Mouse (Mus musculus): ENCODE data around the gene Wdr38. TPM values are rescaled to one million over a fixed set of nuclear protein-coding genes. Genes with fewer than 3 reads are reported as not detected.

Gene Wdr38
- polyA plus RNA-seq, 1 experiment from 2014 or later: 2.1 TPM

- Histone ChIP-seq H3K4me1 (peaks cover 40% of the 10 kb centered on the region), H3K9ac (no peak overlapping the region), H3K36me3 (peaks cover 44% of the 10 kb centered on the region), H3K4me3 (replicated peaks) (no peak overlapping the region), H3K27me3 (peaks cover 4% of the 10 kb centered on the region; the same call in 1 of the 2 replicates), H3K27ac (0 out of 2 replicates have a peak overlapping the region, but pooled peaks have one; percentile 4), H3K4me2 (no peak overlapping the region), H3K9me3 (replicated peaks) (no peaks in the 10 kb centered on the region)
- no peak for ATAC-seq (replicated peaks; ENCODE audit: low FRiP score)
- WGBS: 69% methylated on average over 8 of the region's 8 CpGs
Observed at GRCm38 (mm10) chr2:38999910-39000586, 2.8 kb downstream of the Wdr38 start.

GRCm38 (mm10) chr2:39000587-39000919 lies 3.3 kb downstream of the Wdr38 start:
- Histone ChIP-seq H3K9me3 (replicated peaks) (no peaks in the 10 kb centered on the region), H3K9ac (no peak overlapping the region), H3K36me3 (peaks cover 44% of the 10 kb centered on the region), H3K4me3 (replicated peaks) (no peak overlapping the region), H3K27ac (no peak overlapping the region), H3K4me2 (no peak overlapping the region), H3K27me3 (peaks cover 4% of the 10 kb centered on the region; the same call in 1 of the 2 replicates), H3K4me1 (peaks cover 40% of the 10 kb centered on the region)
- 81% methylated on average over 4 of the region's 4 CpGs for WGBS
- no peak for ATAC-seq (replicated peaks; ENCODE audit: low FRiP score)

GRCm38 (mm10) chr2:39001866-39002265 lies 4.6 kb downstream of the Wdr38 start:
- Histone ChIP-seq H3K9me3 (replicated peaks) (no peaks in the 10 kb centered on the region), H3K9ac (no peak overlapping the region), H3K27me3 (peaks cover 4% of the 10 kb centered on the region; the same call in 1 of the 2 replicates), H3K4me3 (replicated peaks) (no peak overlapping the region), H3K4me1 (peaks cover 51% of the 10 kb centered on the region), H3K27ac (no peak overlapping the region), H3K36me3 (peaks cover 44% of the 10 kb centered on the region), H3K4me2 (peak overlapping the region; percentile 4; the same call in 1 of the 2 replicates)
- 81% methylated on average over 3 of the region's 3 CpGs for WGBS
- no peak for ATAC-seq (replicated peaks; ENCODE audit: low FRiP score)

GRCm38 (mm10) chr2:39003106-39003505 lies 5.8 kb downstream of the Wdr38 start:
- 49% methylated on average over 8 of the region's 8 CpGs for WGBS
- H3K27ac ChIP-seq: no peak overlapping the region
- no peaks in the 10 kb centered on the region for H3K9me3 ChIP-seq (replicated peaks)
- H3K4me1 ChIP-seq: peaks cover 51% of the 10 kb centered on the region
- H3K36me3 ChIP-seq: peaks cover 44% of the 10 kb centered on the region
- H3K4me3 ChIP-seq (replicated peaks): peak overlapping the region; percentile 79
- peak overlapping the region; percentile 92; the same call in 1 of the 2 replicates for H3K9ac ChIP-seq
- no peaks in the 10 kb centered on the region for H3K27me3 ChIP-seq
- peak overlapping the region; percentile 79 for H3K4me2 ChIP-seq
- ATAC-seq (replicated peaks; ENCODE audit: low FRiP score): no peak

GRCm38 (mm10) chr2:39003512-39003911 lies 6.2 kb downstream of the Wdr38 start:
- H3K4me1 ChIP-seq: peaks cover 47% of the 10 kb centered on the region
- 73% methylated on average over 5 of the region's 5 CpGs for WGBS
- H3K9ac ChIP-seq: peak overlapping the region; percentile 92
- H3K27ac ChIP-seq: no peak overlapping the region
- H3K36me3 ChIP-seq: peaks cover 44% of the 10 kb centered on the region
- no peaks in the 10 kb centered on the region for H3K9me3 ChIP-seq (replicated peaks)
- peak overlapping the region; percentile 79 for H3K4me3 ChIP-seq (replicated peaks)
- no peak for ATAC-seq (replicated peaks; ENCODE audit: low FRiP score)
- H3K27me3 ChIP-seq: no peaks in the 10 kb centered on the region
- H3K4me2 ChIP-seq: peak overlapping the region; percentile 79

- Histone ChIP-seq H3K9ac (peak overlapping the region; percentile 92), H3K4me1 (peaks cover 55% of the 10 kb centered on the region), H3K27me3 (no peaks in the 10 kb centered on the region), H3K4me3 (replicated peaks) (peak overlapping the region; percentile 79), H3K36me3 (peaks cover 44% of the 10 kb centered on the region), H3K9me3 (replicated peaks) (no peaks in the 10 kb centered on the region), H3K27ac (peak overlapping the region; percentile 93), H3K4me2 (peak overlapping the region; percentile 79)
- WGBS: under 1% methylated on average over 11 of the region's 11 CpGs
- no peak for ATAC-seq (replicated peaks; ENCODE audit: low FRiP score)
Observed at GRCm38 (mm10) chr2:39004372-39004771, 7.1 kb downstream of the Wdr38 start.

- under 1% methylated on average over 58 of the region's 58 CpGs for WGBS
- Histone ChIP-seq H3K4me3 (replicated peaks) (peak within 1 kb of the TSS; percentile 79), H3K9ac (peak within 1 kb of the TSS; percentile 92), H3K4me2 (peak within 1 kb of the TSS; percentile 79), H3K9me3 (replicated peaks) (no peaks in the 10 kb centered on the region), H3K27me3 (no peaks in the 10 kb centered on the region), H3K36me3 (peaks cover 39% of the 10 kb centered on the region), H3K4me1 (peaks cover 60% of the 10 kb centered on the region), H3K27ac (peak within 1 kb of the TSS; percentile 93)
- peak; percentile 87 for ATAC-seq (replicated peaks; ENCODE audit: low FRiP score)
Observed at GRCm38 (mm10) chr2:39004880-39005435, 7.7 kb downstream of the Wdr38 start, which contains the start of gene Arpc5l. Gene Arpc5l (plus strand): TSS chr2:39005348.

GRCm38 (mm10) chr2:39005574-39006079 lies 8.4 kb downstream of the Wdr38 start, which contains the start of gene Rpl35:
Gene Rpl35 (minus strand): TSS chr2:39005624.
- Histone ChIP-seq H3K4me3 (replicated peaks) (peak within 1 kb of the TSS; percentile 79), H3K4me2 (peak within 1 kb of the TSS; percentile 79), H3K27me3 (no peaks in the 10 kb centered on the region), H3K27ac (peak within 1 kb of the TSS; percentile 93), H3K9me3 (replicated peaks) (no peaks in the 10 kb centered on the region), H3K4me1 (peaks cover 64% of the 10 kb centered on the region), H3K9ac (peak within 1 kb of the TSS; percentile 92), H3K36me3 (peaks cover 33% of the 10 kb centered on the region)
- WGBS: 13% methylated on average over 15 of the region's 15 CpGs
- ATAC-seq (replicated peaks; ENCODE audit: low FRiP score): no peak

GRCm38 (mm10) chr2:39006149-39006730 lies 9.0 kb downstream of the Wdr38 start:
- no peak for ATAC-seq (replicated peaks; ENCODE audit: low FRiP score)
- Histone ChIP-seq H3K9me3 (replicated peaks) (no peaks in the 10 kb centered on the region), H3K36me3 (peaks cover 33% of the 10 kb centered on the region), H3K4me3 (replicated peaks) (peak overlapping the region; percentile 79), H3K4me1 (peaks cover 67% of the 10 kb centered on the region), H3K4me2 (peak overlapping the region; percentile 79), H3K9ac (no peak overlapping the region), H3K27ac (no peak overlapping the region), H3K27me3 (no peaks in the 10 kb centered on the region)
- WGBS: 91% methylated on average over 14 of the region's 14 CpGs

- H3K4me2 ChIP-seq: peak overlapping the region; percentile 78
- peak overlapping the region; percentile 94 for H3K9ac ChIP-seq
- H3K36me3 ChIP-seq: peaks cover 33% of the 10 kb centered on the region
- H3K4me1 ChIP-seq: peaks cover 57% of the 10 kb centered on the region
- no peaks in the 10 kb centered on the region for H3K9me3 ChIP-seq (replicated peaks)
- ATAC-seq (replicated peaks; ENCODE audit: low FRiP score): peak; percentile 88
- peak overlapping the region; percentile 90 for H3K4me3 ChIP-seq (replicated peaks)
- H3K27me3 ChIP-seq: no peaks in the 10 kb centered on the region
- peak overlapping the region; percentile 98 for H3K27ac ChIP-seq
- WGBS: 0% methylated on average over 39 of the region's 44 CpGs
Observed at GRCm38 (mm10) chr2:39007865-39008264, 10.6 kb downstream of the Wdr38 start.

- ATAC-seq (replicated peaks; ENCODE audit: low FRiP score): peak; percentile 58
- peaks cover 33% of the 10 kb centered on the region for H3K36me3 ChIP-seq
- peak overlapping the region; percentile 90 for H3K4me3 ChIP-seq (replicated peaks)
- peaks cover 52% of the 10 kb centered on the region for H3K4me1 ChIP-seq
- H3K9ac ChIP-seq: peak overlapping the region; percentile 94
- H3K4me2 ChIP-seq: peak overlapping the region; percentile 78
- 0% methylated on average over 25 of the region's 25 CpGs for WGBS
- no peaks in the 10 kb centered on the region for H3K27me3 ChIP-seq
- peak overlapping the region; percentile 98 for H3K27ac ChIP-seq
- H3K9me3 ChIP-seq (replicated peaks): no peaks in the 10 kb centered on the region
Observed at GRCm38 (mm10) chr2:39008350-39008851, 11.1 kb downstream of the Wdr38 start.

GRCm38 (mm10) chr2:39008954-39009365 lies 11.7 kb downstream of the Wdr38 start:
- Histone ChIP-seq H3K27me3 (no peaks in the 10 kb centered on the region), H3K9me3 (replicated peaks) (no peaks in the 10 kb centered on the region), H3K27ac (peak overlapping the region; percentile 98), H3K4me3 (replicated peaks) (peak overlapping the region; percentile 90), H3K4me1 (peaks cover 46% of the 10 kb centered on the region), H3K4me2 (peak overlapping the region; percentile 78), H3K9ac (peak overlapping the region; percentile 94), H3K36me3 (peaks cover 33% of the 10 kb centered on the region)
- no peak for ATAC-seq (replicated peaks; ENCODE audit: low FRiP score)
- WGBS: 3% methylated on average over 3 of the region's 3 CpGs
